Mouse (Mus musculus) heart, postnatal 10 days (tissue): ENCODE results near the gene Evl. TPM values are rescaled to one million over a fixed set of nuclear protein-coding genes. Genes with fewer than 3 reads are reported as not detected.
"Not testable (repeated sequence)": the region's sequence is repeated elsewhere in the genome, so short reads cannot be mapped to it uniquely, and the experiment has no call there.

ENCODE experiments used
- DNase-seq, 2 experiments: peaks; one replicate each; pipeline ENCODE4 v3.0.0; 2021
- intact Hi-C: fragments of 180-260 bp; cut with DNase I; formaldehyde crosslinking; loops from one replicate; pipeline ENCODE4 v1.15.1; 2025
- total RNA-seq, 2 experiments: library from RNA; stranded (reverse); gene quantifications; 2 replicates each; pipeline ENCODE4 v1.2.3; 2021

Gene Evl
- total RNA-seq, 2 experiments from 2014 or later, result 116 to 118 TPM

DNA sequence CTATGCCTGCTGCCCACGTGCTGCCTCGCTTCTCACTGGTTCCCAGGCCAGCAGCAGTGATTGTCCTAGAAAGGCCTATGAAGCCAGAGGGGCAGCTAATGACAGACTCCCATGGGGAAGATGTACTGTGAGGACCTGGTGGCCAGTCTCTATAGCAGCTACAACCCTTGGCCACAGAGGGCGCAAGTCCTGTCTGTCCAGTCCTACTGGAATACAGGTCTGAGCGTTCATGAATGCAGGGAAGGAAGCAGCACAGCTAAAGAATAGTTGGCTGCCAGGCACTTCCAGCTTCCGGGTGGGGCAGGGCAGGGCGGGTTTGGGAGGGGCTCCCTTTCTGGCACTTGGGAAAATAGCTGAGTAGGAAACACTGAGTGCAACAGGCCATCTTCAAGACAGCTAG is 132.4 kb downstream of the Evl start:
- intact Hi-C loops, result loop anchor here (5.0 kb wide), 1 partner anchor 70 kb away; no protein-coding TSS in a partner anchor
- DNase-seq, result no peak

DNA sequence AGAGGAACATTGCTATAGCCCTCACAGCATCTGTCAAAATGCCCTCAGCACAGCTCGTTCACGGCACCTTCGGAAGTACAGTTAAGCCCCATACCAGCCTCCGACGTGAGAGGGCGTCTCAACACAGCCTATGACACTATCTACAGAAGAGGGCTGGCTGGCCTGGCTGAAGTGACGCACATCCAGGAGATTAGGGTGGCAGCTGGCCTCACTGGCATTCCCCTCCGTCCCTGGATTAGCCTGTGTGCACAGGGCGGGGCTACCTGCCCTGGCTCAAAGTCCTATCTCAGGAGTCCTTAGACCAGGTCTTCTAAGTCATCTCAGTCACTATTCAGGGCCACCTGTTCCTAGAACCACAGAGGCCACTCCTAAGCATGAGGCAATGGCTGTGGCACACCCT is 134.6 kb downstream of the Evl start:
- intact Hi-C loops, result loop anchor here (5.0 kb wide), 1 partner anchor 68 kb away; no protein-coding TSS in a partner anchor
- DNase-seq, result peak; percentile 55 to 67

DNA sequence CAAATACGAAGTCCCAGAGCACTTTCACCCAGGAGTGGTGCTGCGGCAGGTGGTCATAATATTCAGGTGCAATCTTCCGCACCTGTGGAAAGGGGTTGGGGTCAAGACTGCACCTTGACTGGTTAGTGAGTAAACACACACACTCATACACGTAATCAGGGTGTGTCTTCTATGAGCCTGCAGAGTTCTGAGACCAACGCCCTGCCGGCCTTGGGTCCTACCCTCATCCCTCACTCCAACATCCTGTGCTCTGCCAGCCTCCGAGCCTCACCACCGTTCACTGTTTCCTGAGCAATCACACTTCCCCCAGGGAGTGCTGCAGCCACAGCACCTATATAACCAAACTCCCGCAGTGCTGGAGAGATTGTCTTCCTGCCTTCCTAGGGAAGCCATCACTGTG is 136.0 kb downstream of the Evl start:
- no peak for DNase-seq
- intact Hi-C loops, result no loop called here

DNA sequence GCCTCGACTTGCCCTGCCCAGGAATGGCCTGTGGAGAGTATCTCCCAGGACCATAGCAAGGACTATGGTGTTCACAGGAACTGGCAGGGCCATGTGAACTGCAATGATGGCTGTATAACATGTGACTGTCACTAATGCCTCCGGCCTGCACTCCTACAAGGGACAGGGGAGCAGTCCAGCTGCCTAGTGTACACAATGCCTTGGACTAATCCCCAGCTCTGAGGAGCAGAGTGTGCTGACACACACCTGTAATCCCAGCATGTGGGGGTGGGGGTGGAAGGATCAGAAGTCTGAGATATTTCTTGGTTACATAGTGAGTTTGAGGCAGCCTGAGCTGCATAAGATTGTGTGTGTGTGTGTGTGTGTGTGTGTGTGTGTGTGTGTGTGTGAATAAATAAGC is 139.1 kb downstream of the Evl start:
- DNase-seq, result no peak
- intact Hi-C loops, result no loop called here

DNA sequence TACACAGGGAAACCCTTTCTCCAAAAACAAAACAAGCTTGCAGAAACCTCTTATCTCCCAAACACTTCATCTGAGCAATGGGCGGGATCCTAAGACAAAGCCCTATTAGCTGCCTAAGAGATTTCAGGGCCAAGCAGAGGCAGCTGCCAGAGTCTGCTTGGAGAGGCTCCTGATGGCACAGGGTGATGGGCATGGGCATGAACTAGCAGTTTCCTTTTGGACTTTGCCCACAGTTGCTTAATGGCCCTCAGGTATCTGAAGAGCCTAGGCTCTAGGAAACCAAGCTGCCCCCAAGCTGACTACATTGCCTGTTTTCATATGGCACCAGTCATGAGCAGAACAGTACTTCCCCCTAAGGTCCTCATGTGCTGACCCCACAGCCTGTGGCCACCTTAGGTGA is 139.7 kb downstream of the Evl start:
- DNase-seq, result no peak
- intact Hi-C loops, result no loop called here

DNA sequence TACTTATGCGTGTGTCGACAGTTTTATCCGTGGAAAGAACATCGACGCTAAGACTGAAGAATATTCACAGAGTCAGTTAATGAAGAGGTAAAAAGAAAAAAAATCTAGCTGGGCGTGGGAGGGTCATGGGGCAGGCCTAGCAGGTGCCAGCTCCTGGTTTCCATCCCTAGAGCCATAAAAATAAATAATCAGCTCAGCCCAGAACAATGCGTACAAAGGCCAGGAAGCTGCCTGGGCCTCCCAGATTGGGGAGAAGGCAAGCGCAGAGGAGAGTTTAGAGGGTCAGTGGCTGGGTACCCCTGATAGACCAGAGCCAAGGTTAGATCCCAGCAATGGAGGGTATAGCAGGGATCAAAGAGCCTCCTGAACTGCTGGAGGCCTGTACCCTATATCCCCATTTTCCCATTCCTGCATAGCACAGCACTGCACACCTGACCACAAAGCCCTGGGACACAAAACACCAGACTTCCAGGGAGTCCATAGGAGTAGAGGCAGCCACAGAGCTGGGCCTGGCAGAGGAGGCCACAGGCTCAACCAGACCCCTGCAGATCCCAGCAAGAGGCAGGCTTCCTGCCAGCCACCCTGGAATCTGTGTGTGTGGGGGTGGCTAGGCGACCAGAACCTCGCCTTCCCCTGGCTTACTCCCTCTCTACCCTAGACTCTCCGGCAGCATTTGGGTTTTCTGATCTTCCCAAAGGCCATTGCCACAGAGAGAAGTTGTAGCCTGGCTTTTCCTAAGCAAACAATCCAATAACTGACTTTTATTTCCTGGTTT is 144.4 kb downstream of the Evl start:
- intact Hi-C loops, result no loop called here

DNA sequence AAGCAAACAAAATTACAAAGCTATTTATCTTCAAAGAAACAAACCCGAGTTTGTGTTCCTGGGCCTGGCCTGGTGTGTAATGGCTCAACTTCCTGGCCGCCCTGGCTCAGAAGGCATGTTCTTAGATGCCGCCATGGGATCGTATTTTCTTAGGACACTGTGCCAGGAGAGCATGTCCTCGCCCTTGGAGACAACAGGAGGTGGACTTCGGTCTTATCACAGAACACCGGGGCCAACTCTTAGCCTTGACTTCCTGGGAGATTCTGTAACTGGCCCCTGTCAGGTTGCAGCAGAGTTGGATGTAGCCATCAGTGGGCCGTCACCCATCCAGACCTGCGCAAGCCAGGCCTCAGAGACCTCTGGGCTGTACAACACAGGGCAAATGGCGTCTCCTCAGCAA is 145.1 kb downstream of the Evl start:
- no peak for DNase-seq
- intact Hi-C loops, result no loop called here

More for the DNA sequence above, 144.4 kb downstream of the Evl start:
- peak in 1 of 2 experiments; percentile 30 for DNase-seq

DNA sequence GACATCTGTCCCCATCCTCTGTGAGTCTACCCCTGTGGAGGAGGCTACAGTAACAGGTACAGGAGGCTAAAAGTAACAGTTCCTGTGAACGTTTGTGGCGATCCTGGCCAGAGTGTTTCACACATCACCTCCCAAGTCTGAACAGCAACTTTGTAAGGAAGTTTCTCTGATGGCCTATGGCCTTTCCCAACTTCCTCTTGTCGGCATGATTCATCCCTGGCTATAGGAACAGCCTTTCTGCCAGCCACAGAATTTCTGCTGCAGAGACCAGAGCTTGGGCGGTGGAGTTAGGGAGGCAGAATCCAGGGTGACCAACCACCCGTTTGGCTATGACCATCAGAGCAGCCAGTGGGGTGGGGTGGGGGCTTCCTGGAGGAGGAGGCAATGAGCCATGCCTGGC is 145.5 kb downstream of the Evl start:
- intact Hi-C loops, result no loop called here
- no peak for DNase-seq

DNA sequence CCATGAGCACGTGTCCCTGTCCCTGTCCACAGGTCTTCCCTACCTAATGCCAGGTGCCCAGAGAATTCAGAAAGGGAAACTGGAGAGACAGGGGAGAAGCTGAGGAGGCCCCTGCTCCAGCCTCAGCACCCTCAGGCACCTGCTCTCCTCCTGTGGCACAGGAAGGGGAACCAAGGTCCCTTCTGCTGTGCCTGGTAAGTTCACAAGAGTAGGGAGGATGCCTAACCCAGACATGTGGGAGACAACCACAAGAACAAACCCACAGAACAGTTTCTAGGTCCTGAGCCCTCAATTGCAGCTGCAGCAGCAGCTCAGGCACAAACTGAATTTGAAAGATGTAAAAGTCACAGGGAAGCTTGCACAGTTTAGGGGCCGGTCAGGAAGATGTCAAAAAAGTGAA is 146.7 kb downstream of the Evl start:
- intact Hi-C loops, result no loop called here
- no peak for DNase-seq

DNA sequence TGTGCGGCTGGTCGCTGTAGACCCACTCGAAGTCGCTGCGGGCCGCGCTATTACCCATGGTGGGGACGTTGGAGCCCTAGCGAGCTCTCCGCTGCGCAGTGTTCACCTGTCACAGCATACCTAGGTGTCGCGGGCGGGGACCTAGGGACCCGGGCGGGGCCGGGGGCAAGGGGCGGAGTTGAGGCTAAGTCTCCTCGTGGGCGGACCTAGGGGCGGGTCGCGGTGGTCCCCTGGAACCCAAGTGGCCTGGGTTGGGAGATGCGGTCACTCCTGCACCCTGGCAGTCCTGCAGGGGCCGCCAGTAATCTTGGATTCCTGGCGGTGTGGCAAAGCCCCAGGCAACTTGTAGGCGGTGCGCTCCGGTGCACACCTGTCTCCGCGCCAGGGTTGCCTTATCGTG is 147.7 kb downstream of the Evl start, which contains the start of gene Degs2:
Gene Degs2 (minus strand): TSS at position 131 of the 400 bp plus-strand sequence.
- intact Hi-C loops, result no loop called here

DNA sequence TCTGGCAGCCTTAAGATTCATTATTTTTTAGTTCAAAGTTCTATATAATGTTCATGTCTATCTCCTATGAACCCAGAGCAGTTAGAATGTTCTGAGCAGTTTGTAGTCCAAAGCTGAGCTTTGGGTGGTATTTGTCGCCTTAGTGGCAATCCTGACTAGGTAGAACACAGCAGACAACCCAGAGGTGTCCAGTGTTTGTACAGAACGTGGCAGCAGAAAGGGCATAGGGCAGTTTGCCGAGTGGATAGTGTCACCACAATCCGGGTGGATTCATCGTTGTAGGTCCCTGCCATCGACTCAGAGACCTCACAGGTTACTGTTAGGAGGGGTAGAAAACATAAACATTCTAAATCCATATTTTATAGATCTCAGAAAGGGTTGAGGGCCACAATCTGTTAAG is 151.0 kb downstream of the Evl start:
- intact Hi-C loops, result loop anchor here (5.0 kb wide), 1 partner anchor 52 kb away; no protein-coding TSS in a partner anchor
- DNase-seq, result no peak

More for the DNA sequence above, 147.7 kb downstream of the Evl start, which contains the start of gene Degs2:
- no peak for DNase-seq

DNA sequence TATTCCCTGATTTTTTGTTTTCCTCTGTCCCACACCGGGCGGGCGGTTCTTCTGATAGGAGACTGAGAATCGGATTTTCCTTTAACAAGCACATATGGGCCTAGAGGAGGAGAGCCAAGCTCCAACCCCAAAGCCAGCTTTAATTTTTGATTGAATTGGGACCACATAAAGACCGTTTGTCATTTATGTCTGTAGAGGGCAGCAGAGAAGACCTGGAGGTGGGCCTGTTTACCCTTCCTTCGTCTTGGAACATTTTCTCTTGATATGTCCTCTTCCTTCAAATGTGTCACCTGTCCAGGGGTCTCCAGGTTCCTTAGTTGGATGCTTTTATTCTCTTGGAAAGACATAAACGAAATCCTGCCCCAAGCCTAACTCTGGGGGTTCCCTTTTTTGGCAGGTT is 151.6 kb downstream of the Evl start:
- intact Hi-C loops, result loop anchor here (5.0 kb wide), 1 partner anchor 51 kb away; no protein-coding TSS in a partner anchor
- DNase-seq, result no peak

DNA sequence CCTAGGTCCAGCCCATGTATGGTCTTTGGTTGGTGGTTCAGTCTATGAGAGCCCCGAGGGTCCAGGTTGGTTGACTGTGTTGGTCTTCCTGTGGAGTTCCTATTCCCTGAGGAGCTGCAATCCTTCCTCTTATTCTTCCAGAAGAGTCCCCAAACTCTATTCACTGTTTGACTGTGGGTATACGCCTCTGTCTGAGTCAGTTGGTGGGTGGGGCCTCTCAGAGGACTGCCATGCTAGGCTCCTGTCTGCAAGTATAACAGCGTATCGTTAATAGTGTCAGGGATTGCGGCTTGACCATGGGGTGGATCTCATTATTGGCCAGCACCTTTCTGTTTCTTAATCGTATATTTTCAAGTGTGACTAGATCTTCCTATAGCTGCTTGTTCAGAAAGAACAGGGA is 154.9 kb downstream of the Evl start:
- no peak for DNase-seq
- intact Hi-C loops, result loop anchor here (5.0 kb wide), 1 partner anchor 48 kb away; no protein-coding TSS in a partner anchor

DNA sequence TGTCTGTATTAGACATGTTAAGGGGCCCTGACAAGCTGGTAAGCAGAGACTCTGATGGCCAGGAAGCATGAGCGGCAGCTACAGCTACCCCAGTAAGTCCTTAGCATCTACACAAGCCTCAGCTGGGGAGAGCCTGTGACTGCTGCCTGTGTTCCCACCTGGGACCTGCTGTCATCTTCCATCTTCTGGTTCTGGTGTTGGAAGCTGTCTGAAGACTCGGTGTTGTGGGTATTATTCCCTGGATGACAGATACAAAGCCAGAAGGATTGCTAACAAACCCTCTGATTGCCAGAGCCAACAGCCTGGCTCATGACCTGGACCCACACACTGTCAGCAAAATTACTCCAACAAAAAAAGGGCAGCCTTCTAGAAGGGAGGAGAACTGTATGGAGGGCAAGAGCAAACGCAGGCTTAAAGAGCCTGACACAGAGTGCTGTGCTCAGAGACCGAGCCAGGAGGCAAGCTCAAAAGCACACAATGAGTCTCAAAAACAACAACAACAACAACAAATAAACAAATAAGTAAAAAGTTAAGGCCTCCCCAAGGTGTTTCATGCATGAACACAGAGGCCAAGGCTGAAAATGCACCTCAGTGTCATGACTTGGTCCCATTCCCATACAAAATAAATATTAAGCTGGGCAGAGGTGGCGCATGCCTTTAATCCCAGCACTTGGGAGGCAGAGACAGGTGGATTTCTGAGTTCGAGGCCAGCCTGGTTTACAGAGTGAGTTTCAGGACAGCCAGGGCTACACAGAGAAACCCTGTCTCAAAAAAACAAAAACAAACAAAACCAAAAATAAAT is 155.6 kb downstream of the Evl start:
- no peak for DNase-seq
- intact Hi-C loops, result loop anchor here (5.0 kb wide), 1 partner anchor 47 kb away; no protein-coding TSS in a partner anchor

DNA sequence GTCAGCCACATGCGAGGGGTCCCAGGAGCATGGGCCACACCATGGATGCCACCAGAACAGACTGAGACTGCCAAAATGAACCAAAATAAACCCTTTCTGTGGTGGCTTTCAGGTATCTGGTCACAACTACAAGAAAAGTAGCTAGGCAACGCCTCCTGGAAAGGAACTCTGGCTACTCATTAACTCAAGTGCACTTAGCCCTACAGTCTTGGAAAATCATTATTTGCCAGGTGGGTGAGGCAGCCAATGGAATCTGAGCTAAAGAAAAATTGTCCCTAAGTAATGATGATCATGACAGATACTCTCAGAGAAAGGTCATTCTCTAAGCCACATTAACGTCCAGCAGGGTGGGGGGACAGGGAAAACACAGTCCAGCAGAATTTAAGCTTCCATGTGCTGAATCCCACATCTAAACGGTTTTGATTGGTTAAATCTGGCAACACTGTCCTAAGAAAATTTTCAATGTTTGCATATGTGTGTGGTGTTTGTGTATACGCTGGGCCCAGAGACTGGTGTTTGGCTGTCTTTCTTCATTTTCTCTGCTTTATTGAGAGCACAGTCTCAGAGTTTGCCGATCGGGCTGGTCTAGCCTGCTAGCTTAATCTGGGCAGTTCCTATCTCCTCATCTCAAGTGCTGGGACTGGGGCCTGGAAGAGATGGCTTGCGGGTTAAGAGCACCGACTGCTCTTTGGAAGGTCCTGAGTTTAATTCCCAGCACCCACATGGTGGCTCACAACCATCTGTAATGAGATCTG is 156.5 kb downstream of the Evl start:
- intact Hi-C loops, result no loop called here
- no peak for DNase-seq

DNA sequence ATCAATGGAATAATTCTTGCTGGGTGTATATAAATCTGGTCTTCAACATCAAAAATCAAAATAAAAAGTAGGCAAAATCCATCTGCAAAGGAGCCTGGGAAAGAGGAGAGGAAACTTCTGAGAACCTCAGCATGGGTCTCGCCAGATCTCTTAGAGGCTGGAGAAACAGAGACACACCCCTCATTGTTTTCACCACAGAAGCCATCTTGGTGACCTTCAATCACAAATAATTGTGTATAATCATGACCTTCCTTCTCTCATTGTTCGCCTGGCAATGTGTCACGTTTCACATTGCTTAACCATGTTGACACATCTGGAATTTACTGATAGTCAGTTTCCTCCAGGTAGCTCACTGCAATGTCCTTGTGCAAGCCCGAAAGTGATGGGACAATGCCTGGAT is 158.0 kb downstream of the Evl start:
- no peak for DNase-seq
- intact Hi-C loops, result no loop called here

DNA sequence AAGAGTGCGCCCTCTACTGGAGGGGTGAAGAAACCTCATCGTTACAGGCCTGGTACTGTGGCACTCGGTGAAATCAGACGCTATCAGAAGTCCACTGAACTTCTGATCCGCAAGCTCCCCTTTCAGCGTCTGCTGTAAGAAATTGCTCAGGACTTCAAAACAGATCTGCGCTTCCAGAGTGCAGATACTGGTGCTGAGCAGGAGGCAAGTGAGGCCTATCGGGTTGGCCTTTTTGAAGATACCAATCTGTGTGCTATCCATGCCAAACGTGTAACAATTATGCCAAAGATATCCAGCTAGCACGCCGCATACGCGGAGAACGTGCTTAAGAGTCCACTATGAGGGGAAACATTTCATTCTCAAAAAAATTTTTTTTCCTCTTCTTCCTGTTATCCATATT is 159.5 kb downstream of the Evl start:
- intact Hi-C loops, result not testable (repeated sequence)

DNA sequence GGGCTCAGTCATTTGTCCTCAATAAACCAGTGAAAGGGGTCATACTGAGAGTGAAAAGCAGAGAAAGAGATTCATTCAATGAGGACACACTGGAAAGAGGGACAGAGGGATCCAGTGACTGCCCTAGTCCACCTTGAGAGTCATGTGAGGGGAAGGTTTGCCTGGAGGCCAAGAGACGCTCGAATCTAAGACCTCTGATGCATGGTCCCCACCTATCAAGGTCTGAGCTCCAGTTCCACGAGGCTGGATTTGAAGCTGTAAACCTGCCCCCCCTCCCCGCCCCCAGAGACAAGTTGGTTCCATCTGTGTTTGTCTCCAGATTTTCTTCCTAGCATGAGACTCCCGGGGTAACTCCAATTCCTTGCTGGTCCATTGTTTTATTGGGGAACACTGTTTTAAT is 161.3 kb downstream of the Evl start:
- intact Hi-C loops, result no loop called here
- no peak for DNase-seq

More for the DNA sequence above, 159.5 kb downstream of the Evl start:
- DNase-seq, result not testable (repeated sequence)

DNA sequence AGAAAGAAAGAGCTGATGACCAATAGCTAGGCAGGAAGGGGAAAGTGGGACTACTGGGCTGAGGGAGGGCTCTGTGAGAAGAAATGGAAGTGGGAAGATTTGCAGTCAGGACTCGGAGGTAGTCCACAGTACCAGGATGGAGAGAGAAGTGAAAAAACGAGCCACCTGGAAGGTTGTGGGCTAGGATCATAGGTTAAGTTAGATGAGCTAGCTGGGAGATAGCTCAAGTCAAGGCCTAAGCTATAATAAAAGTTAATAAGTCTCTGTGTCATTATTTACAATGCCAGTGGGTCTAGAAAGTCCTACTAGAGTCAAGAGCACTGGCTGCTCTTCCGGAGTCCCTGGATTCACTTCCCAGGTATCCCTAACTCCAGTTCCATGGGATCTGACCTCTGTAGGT is 164.0 kb downstream of the Evl start:
- intact Hi-C loops, result no loop called here

DNA sequence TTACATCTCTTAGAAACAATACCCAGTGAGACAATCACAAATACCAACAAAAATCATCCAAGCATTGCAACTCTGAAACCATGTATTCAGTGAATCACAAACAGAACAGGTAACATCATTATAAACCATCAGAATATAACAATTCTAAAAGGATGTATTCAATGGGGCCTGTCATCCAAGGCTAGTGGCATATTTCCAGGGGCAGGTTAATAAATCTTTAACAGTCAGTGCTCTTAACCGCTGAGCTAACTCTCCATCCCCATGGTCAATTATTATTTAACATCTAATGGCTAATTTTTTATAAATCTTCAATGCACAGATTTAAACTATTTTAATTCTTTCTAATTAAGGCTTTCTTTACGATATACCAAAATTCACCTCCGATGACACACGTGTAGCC is 167.9 kb downstream of the Evl start:
- DNase-seq, result no peak
- intact Hi-C loops, result no loop called here

More for the DNA sequence above, 164.0 kb downstream of the Evl start:
- DNase-seq, result no peak

DNA sequence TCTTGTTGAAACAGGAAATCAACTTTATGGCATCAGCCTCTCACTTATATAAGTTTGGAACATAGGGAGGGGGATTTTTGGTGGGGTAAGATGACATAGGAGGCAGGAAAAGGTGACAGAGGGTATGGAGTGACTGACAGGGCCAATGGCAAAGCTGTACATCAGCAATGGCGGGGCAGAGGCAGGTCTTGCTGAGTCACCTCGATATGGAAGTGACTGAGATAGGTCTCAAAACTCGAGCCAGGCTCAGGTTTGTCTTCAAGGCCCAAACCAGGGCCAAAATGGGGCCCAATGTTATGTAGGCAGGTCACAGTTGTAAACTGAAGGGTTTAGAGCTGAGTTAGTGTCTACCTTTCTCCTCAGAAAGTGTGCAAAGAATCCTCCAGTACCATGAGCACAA is 169.3 kb downstream of the Evl start:
- no peak for DNase-seq
- intact Hi-C loops, result no loop called here
